Mouse (Mus musculus) testis, postnatal 10 days (tissue): ENCODE data around the gene Gm20878.
"Not testable (repeated sequence)": the region's sequence is repeated elsewhere in the genome, so short reads cannot be mapped to it uniquely, and the experiment has no call there.

Source experiments
- DNase-seq: peaks from one replicate; pipeline ENCODE4 v3.0.0; 2021; ENCODE audit warnings: low spot score

Gm20878 gene

DNA sequence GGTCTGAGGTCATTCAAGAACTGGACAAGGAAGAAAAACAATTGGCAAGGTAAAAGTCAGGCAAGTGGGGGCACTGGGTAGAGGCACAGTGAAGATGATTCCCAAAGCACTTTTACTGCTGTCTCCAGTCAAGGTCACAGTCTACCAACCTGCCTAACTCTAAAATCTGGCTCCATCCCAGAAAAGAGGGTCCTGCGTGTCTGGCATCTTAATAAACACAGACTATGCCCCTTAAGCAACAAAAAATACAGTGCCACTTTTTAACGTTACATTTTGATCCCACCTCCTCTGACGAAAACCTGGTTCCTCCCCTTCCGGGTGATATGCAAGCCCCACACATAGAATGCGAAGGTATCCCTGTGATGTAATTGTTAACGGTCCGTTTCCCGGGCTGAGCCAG is at the start of gene Gm20878:
Gene Gm20878, plus strand, starts transcription at position 301 of the 400 bp plus-strand sequence.
- DNase-seq = not testable (repeated sequence)

DNA sequence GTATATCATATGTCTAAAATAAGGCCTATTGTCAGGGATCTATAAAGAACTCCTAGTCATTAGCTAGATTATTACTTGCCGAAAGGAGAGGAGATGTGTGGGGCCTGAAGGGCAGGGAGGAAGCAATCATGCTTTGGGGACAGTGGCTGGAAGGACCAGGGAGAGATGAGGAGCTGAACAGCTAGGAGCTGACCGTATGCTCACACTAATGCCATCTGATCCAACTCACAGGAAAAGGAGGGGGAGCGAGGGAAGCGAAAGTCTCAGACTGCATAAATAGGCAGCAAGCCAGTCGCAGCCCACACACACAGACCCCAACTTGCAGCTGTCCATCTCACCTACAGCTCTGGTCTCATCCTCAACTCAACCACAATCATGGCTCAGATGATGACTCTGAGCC is 38.1 kb upstream of the Gm20878 start, which contains the start of gene Gm21541:
Gene Gm21541, plus strand, starts transcription at position 301 of the 400 bp plus-strand sequence.
- DNase-seq = not testable (repeated sequence)

DNA sequence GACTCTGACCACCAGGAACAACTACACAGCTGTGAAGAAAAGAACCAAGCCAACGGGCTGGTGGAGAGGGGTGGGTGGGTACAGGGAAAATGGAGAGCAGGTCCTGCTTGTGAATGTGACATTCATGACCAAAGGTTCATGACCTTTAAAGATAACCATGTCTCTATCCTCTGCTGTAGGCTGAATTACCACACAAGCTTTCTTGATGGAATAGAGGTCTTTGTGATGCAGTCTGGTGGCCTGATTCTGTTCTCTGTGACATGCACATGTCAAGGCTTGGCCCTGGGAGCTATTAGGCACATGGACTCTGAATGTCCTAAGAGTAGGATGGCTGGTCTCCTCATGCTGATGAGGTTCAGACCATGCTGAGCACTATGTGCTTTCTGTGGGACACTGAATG is 24.4 kb downstream of the Gm20878 start, which contains the start of gene Fam205a4:
Gene Fam205a4, plus strand, starts transcription at position 301 of the 400 bp plus-strand sequence.
- not testable (repeated sequence) for DNase-seq
